Comparison of ENCODE assay signal across 36 mouse cellular contexts in genomic region chr6:144082297-144082696, GRCm38 (mm10).
"Had no signal": no experiment of that assay in that cellular context is flagged by ENCODE, and none has a peak within 500 bp of the region (broad histone marks: within the 10 kb centered on the region; RNA-seq: fewer than 3 reads in every experiment).

No protein-coding gene starts in this region.

- H3K4me3 ChIP-seq: heart, adult 2 months; heart, embryonic 10.5 days; heart, embryonic 12.5 days; heart, embryonic 13.5 days; heart, embryonic 15.5 days; hindbrain, embryonic 10.5 days; hindbrain, embryonic 12.5 days; hindbrain, embryonic 13.5 days; hindbrain, embryonic 15.5 days; intestine, embryonic 15.5 days; kidney, embryonic 15.5 days; layer of hippocampus, adult 2 months had no signal

- ATAC-seq: hindbrain, embryonic 16.5 days; hindbrain, postnatal 0 days; inflammation-experienced regulatory T-cells, adult 6 months; intestine, embryonic 15.5 days; intestine, embryonic 16.5 days; intestine, postnatal 0 days had no signal

- H3K27ac ChIP-seq: heart, adult 2 months; heart, embryonic 10.5 days; heart, embryonic 13.5 days; heart, embryonic 15.5 days; hindbrain, embryonic 10.5 days; hindbrain, embryonic 12.5 days; hindbrain, embryonic 13.5 days; hindbrain, embryonic 14.5 days; hindbrain, embryonic 15.5 days; hindbrain, postnatal 0 days; intestine, embryonic 15.5 days; kidney, embryonic 15.5 days; kidney, postnatal 0 days; layer of hippocampus, adult 2 months had no signal

- H3K36me3 ChIP-seq: heart, embryonic 10.5 days; heart, embryonic 12.5 days; heart, embryonic 13.5 days; heart, embryonic 15.5 days; hindbrain, embryonic 10.5 days; hindbrain, embryonic 12.5 days; hindbrain, embryonic 13.5 days; hindbrain, embryonic 15.5 days; intestine, embryonic 15.5 days; kidney, embryonic 15.5 days had no signal

- H3K4me2 ChIP-seq: heart, embryonic 11.5 days; heart, embryonic 12.5 days; heart, embryonic 13.5 days; heart, embryonic 15.5 days; hindbrain, embryonic 12.5 days; hindbrain, embryonic 13.5 days; hindbrain, embryonic 14.5 days; hindbrain, embryonic 15.5 days; intestine, embryonic 15.5 days; kidney, embryonic 15.5 days had no signal

- H3K4me1 ChIP-seq: heart, embryonic 10.5 days; heart, embryonic 12.5 days; heart, embryonic 13.5 days; heart, embryonic 15.5 days; hindbrain, embryonic 10.5 days; hindbrain, embryonic 12.5 days; hindbrain, embryonic 13.5 days; hindbrain, embryonic 15.5 days; intestine, embryonic 15.5 days; kidney, embryonic 15.5 days had no signal

- H3K27me3 ChIP-seq: heart, embryonic 12.5 days; heart, embryonic 13.5 days; heart, embryonic 15.5 days; hindbrain, embryonic 12.5 days; hindbrain, embryonic 13.5 days; hindbrain, embryonic 15.5 days; intestine, embryonic 15.5 days; kidney, embryonic 15.5 days had no signal

- H3K9me3 ChIP-seq: heart, embryonic 10.5 days; heart, embryonic 12.5 days; heart, embryonic 13.5 days; heart, embryonic 15.5 days; hindbrain, embryonic 10.5 days; hindbrain, embryonic 12.5 days; hindbrain, embryonic 13.5 days; hindbrain, embryonic 15.5 days; intestine, embryonic 15.5 days; kidney, embryonic 15.5 days had no signal

- H3K9ac ChIP-seq: heart, embryonic 12.5 days; heart, embryonic 13.5 days; heart, embryonic 15.5 days; hindbrain, embryonic 12.5 days; hindbrain, embryonic 13.5 days; hindbrain, embryonic 14.5 days; hindbrain, embryonic 15.5 days; intestine, embryonic 15.5 days; kidney, embryonic 15.5 days had no signal

- DNase-seq: heart, adult 18-20 months; heart, adult 2 months; heart, postnatal 10 days; heart, postnatal 14 days; heart, postnatal 36 days; heart, postnatal 4 days; kidney, adult 11 months; kidney, adult 18-20 months; kidney, adult 2 months; kidney, adult 8-10 months; kidney, adult 9 months; kidney, postnatal 10 days; kidney, postnatal 14 days; kidney, postnatal 25 days; kidney, postnatal 36 days; kidney, postnatal 4 days; layer of hippocampus, adult 9-11 months had no signal
